Mouse (Mus musculus) C2C12 (cell line): ENCODE data around the gene Dad1. TPM values are rescaled to one million over a fixed set of nuclear protein-coding genes. Genes with fewer than 3 reads are reported as not detected.

ENCODE experiments used
- H3K27me3 ChIP-seq: one replicate; pipeline ENCODE4 v1.6.1; 2011; ENCODE audit not compliant: control insufficient read depth, insufficient read depth, insufficient read length
- H3K36me3 ChIP-seq: one replicate; pipeline ENCODE4 v1.6.1; 2011; ENCODE audit not compliant: control insufficient read depth, insufficient read depth
- H3K4me3 ChIP-seq: one replicate; pipeline ENCODE4 v1.5.1; 2011; ENCODE audit warnings: mild to moderate bottlenecking, control low read depth; ENCODE audit not compliant: poor library complexity, insufficient read depth, severe bottlenecking
- H3K79me2 ChIP-seq: one replicate; pipeline ENCODE4 v1.6.1; 2011; ENCODE audit not compliant: control insufficient read depth, insufficient read depth
- H3K79me3 ChIP-seq: one replicate; pipeline ENCODE4 v1.6.1; 2011; ENCODE audit warnings: low read depth, control low read depth
- H3ac ChIP-seq: one replicate; pipeline ENCODE3; 2011; ENCODE audit warnings: low read depth; ENCODE audit not compliant: control insufficient read depth, insufficient read length
- CEBPB ChIP-seq: IDR thresholded peaks from one replicate; pipeline ENCODE4 v1.6.1; 2011; ENCODE audit warnings: low read depth, mild to moderate bottlenecking, control low read depth, moderate library complexity
- CTCF ChIP-seq: IDR thresholded peaks from one replicate; pipeline ENCODE4 v1.5.1; 2011; ENCODE audit not compliant: control insufficient read depth, insufficient read depth, insufficient read length
- FOSL1 ChIP-seq: IDR thresholded peaks from one replicate; pipeline ENCODE4 v1.8.0; 2011; ENCODE audit warnings: mild to moderate bottlenecking, low read length; ENCODE audit not compliant: poor library complexity, insufficient read depth, severe bottlenecking
- MAX ChIP-seq: IDR thresholded peaks from one replicate; pipeline ENCODE4 v1.6.1; 2011; ENCODE audit warnings: mild to moderate bottlenecking, control low read depth
- MYOD1 ChIP-seq: IDR thresholded peaks from one replicate; pipeline ENCODE4 v1.6.1; 2011; ENCODE audit warnings: low read depth; ENCODE audit not compliant: control insufficient read depth, insufficient read length
- MYOG ChIP-seq: IDR thresholded peaks from one replicate; pipeline ENCODE4 v1.6.1; 2011; ENCODE audit not compliant: control insufficient read depth, insufficient read length; ENCODE audit errors: extremely low read depth
- USF1 ChIP-seq: IDR thresholded peaks from one replicate; pipeline ENCODE4 v1.6.1; 2011; ENCODE audit warnings: low read depth, mild to moderate bottlenecking, control low read depth, moderate library complexity
- polyA plus RNA-seq: library from polyadenylated mRNA; unstranded; fragments of >200 nt; fragmentation: generic; extraction: Trizol; gene quantifications from one replicate; pipeline ENCODE4 v1.2.1, GENCODE M21; 2012; ENCODE audit warnings: missing spikeins

Dad1 gene
- polyA plus RNA-seq, 1 experiment: 262 TPM

DNA sequence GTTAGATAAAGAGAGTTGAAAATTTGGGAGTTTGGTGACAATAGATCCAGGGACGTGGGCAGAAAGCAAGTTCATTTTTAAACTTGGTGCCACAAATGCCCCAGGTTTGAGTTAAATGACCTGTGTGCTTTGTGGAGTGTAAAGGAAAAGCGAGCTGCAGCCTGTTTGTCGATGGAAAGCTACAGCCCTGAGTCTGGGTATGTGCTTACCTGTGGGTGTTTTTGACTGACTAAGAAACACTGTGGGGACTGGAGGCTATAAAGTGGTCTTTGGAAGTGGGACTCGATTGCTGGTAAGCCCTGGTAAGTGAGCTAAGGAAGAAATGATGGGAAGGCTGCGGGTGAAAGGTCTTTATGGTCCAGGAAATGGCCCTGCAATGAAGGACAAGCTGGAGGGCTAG lies 47.6 kb downstream of the Dad1 start:
- Histone ChIP-seq H3ac (no peak overlapping the region), H3K79me2 (no peaks in the 10 kb centered on the region), H3K79me3 (no peaks in the 10 kb centered on the region), H3K4me3 (no peak overlapping the region), H3K36me3 (no peaks in the 10 kb centered on the region), H3K27me3 (no peaks in the 10 kb centered on the region)
- TF ChIP-seq MAX (no peak), MYOD1 (no peak)

DNA sequence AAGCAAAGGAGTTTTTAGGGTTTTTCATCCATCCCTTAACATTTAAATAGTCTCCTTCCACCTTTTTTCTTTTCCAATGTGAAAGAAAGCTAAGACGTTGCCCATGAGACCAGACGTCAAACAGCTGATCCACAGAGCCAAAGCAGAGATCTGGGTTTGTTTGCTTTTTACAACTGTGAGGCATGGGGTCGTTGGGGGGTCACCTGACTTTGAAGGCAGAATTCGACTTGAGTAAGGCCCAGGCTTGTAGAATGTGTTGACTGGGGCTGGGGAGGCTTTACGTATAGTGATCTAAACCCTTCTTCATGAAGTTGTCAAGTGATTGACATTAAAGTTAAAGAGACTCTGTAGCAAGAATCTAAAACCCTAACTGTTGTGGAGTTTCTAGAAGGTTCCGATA lies 48.0 kb downstream of the Dad1 start:
- no peak overlapping the region for H3K4me3 ChIP-seq
- no peaks in the 10 kb centered on the region for H3K27me3 ChIP-seq
- no peaks in the 10 kb centered on the region for H3K36me3 ChIP-seq
- no peaks in the 10 kb centered on the region for H3K79me3 ChIP-seq
- H3K79me2 ChIP-seq: no peaks in the 10 kb centered on the region
- no peak for TF ChIP-seq MAX
- no peak overlapping the region for H3ac ChIP-seq

DNA sequence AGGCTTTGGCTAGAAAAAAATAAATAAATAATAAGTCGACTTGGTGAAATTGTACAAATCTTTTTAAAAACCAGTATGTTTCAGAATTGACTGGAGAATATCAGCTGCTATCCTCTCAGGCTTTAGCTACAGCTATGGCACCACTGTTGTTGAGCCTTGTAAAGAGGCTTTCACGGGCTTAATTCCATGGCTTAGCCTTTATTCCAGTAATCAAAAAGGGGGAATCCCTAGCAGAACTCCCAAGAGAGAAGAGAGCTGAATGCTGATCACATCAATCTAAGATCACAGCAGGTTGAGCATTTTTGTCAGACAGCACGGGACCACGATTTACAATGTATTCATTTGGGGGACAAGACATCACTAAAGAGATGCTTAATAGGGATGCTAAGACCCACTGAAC lies 49.1 kb downstream of the Dad1 start:
- no peak for TF ChIP-seq CTCF
- TF ChIP-seq MYOD1: no peak
- TF ChIP-seq MYOG: no peak
- TF ChIP-seq FOSL1: no peak
- TF ChIP-seq MAX: no peak
- TF ChIP-seq USF1: no peak
- TF ChIP-seq CEBPB: no peak
- H3K36me3 ChIP-seq: no peaks in the 10 kb centered on the region
- H3K79me3 ChIP-seq: no peaks in the 10 kb centered on the region
- H3K4me3 ChIP-seq: no peak overlapping the region
- H3K79me2 ChIP-seq: no peaks in the 10 kb centered on the region
- H3K27me3 ChIP-seq: no peaks in the 10 kb centered on the region
- no peak overlapping the region for H3ac ChIP-seq

DNA sequence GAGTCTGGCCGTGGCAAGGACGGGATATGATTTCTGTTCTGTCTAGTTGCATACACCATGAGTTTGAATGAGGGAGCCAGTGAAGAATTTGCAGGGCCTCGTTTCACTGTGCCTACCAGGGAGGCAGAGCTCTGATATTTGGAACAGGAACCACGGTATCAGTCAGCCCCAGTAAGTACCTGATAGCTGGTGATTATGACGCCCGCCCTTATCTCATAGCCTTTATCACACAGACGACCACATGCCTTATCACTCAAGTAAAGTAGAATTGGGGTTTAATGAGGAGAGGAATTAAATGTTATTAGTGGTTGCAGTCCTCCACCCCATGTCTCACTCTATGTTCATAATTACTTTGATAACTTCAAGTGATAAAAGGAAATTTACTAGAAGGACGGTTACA lies 49.6 kb downstream of the Dad1 start:
- Histone ChIP-seq H3K36me3 (no peaks in the 10 kb centered on the region), H3K4me3 (no peak overlapping the region), H3ac (no peak overlapping the region), H3K27me3 (no peaks in the 10 kb centered on the region), H3K79me2 (no peaks in the 10 kb centered on the region), H3K79me3 (no peaks in the 10 kb centered on the region)
- TF ChIP-seq CEBPB (no peak), MAX (no peak), MYOG (no peak), FOSL1 (no peak), USF1 (no peak), MYOD1 (no peak), CTCF (no peak)

DNA sequence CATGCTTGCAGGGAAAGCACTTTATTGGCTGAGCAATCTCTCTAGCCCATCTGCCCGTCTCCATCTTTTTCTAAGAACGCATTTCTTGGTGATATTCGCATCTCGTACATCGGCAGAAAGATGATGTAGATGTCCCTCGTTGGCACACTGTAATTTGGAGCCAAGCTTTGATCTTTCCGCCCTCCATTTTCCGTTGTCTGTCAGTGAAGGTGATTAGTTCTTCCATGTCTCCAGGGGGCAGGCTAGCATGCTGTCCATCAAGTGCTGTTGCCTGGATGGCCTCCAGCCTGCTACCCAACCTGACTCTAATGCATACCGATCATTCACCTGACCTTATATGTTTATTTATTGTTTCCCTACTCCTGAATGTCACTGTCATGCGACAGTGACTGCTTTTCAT lies 50.1 kb downstream of the Dad1 start:
- Histone ChIP-seq H3ac (no peak overlapping the region), H3K27me3 (no peaks in the 10 kb centered on the region), H3K36me3 (no peaks in the 10 kb centered on the region), H3K79me3 (no peaks in the 10 kb centered on the region), H3K79me2 (no peaks in the 10 kb centered on the region), H3K4me3 (no peak overlapping the region)
- no peak for TF ChIP-seq MYOG
- no peak for TF ChIP-seq USF1
- TF ChIP-seq MYOD1: no peak
- TF ChIP-seq FOSL1: no peak
- TF ChIP-seq CEBPB: no peak

DNA sequence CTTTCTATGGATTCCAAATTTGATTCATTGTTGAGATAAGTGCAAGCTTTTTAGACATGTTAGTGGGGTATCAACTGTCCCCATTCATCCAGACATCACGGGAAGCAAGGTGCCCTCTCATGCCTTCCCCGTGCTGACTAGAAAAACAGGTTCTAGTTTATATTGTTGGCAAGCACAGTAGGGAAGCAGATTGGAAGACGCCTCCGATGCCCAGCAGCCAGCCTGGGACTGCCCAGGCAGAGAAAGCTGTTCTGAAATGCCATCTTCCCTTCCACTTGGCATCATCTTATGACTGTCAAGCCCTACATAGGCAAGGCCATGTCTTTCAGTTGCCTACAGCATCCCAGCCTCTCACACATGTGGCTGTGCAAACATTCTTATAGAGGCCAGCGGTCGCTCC lies 50.7 kb downstream of the Dad1 start:
- no peak overlapping the region for H3K4me3 ChIP-seq
- H3ac ChIP-seq: no peak overlapping the region
- TF ChIP-seq CEBPB (no peak), MYOD1 (no peak), MAX (no peak), FOSL1 (no peak), MYOG (no peak), CTCF (no peak), USF1 (no peak)
- no peaks in the 10 kb centered on the region for H3K79me3 ChIP-seq
- H3K36me3 ChIP-seq: no peaks in the 10 kb centered on the region
- H3K27me3 ChIP-seq: no peaks in the 10 kb centered on the region
- H3K79me2 ChIP-seq: no peaks in the 10 kb centered on the region

DNA sequence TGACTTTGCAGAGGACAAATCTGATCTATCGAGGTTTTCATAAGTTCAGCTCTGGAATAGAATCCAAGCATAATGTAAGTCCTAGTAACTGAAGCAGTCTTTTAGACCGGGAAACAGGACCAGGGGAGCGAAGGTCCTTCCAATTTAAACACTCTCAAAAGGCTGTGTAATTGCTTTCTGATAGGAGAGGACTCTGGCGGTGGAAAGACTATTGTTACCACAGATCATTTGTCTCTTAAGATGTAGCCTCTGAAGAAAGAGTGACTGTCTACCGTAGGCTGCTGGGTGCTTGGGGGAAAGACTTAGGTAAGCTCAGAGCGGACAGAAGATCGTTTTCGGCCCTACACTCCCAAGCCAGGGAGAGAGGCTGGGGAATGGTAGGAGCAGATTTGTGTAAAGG lies 53.5 kb downstream of the Dad1 start:
- TF ChIP-seq CEBPB (no peak), MAX (no peak), FOSL1 (no peak), USF1 (no peak), MYOD1 (no peak)
- no peaks in the 10 kb centered on the region for H3K36me3 ChIP-seq
- H3K27me3 ChIP-seq: no peaks in the 10 kb centered on the region
- no peaks in the 10 kb centered on the region for H3K79me3 ChIP-seq
- H3K79me2 ChIP-seq: no peaks in the 10 kb centered on the region
- H3K4me3 ChIP-seq: no peak overlapping the region
- no peak overlapping the region for H3ac ChIP-seq
